Mouse (Mus musculus) right cerebral cortex, postnatal 14 days (tissue): ENCODE data around the gene Osgin1.
A peak's percentile ranks its signal among the peaks of the same experiment; 100 is the strongest.

ENCODE experiments used
- DNase-seq: peaks from one replicate; pipeline ENCODE4 v3.0.0; 2022

Osgin1 gene

GRCm38 (mm10) chr8:119446211-119446989 lies 12.5 kb downstream of the Osgin1 start, which contains the start of gene Necab2:
Necab2 (plus strand) TSS chr8:119446719.
- DNase-seq: peak; percentile 96

GRCm38 (mm10) chr8:119446990-119447780 lies 13.3 kb downstream of the Osgin1 start:
- DNase-seq: peak; percentile 39

- DNase-seq: no peak
Observed at GRCm38 (mm10) chr8:119447781-119448170, 13.9 kb downstream of the Osgin1 start.

DNA sequence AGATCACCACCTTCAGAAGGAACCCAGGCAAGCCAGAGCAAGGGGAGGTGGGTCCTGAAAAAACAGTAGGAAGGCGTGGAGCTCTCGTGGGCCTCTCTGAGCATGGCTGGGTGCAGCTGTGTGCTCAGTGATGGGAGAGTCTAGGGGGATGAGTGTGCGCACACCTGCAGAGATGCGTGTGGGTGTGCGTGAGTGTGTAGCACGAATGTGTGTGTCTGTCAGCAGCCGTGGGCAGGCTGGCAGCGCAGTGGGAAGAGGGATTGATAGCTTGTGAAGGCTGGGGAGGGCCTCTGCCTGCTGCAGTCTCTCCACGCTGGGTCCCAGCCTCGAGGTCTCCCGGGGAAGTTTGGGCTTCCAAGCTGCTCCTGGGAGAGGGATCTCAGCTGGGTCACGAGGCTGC lies 15.7 kb downstream of the Osgin1 start:
- DNase-seq: peak; percentile 34

DNA sequence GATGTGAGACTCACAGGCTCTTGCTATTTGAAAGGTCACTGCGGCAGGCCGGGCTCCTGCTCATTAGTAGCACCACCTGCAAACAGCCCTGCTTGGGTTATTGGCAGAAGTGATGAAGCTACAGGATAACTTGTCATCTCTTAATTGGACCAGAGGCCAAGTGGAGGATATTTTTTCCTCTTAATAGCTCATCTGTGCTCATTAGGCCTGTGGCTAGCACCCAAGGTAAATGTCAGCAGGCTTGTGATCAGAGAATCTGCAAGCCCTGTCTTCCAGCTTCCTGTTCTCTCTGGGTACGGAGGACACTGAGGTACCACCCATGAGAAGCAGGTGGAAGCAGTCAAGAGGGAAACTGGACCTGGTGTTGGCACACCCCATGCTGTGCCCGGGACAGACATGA lies 17.2 kb downstream of the Osgin1 start:
- no peak for DNase-seq

DNA sequence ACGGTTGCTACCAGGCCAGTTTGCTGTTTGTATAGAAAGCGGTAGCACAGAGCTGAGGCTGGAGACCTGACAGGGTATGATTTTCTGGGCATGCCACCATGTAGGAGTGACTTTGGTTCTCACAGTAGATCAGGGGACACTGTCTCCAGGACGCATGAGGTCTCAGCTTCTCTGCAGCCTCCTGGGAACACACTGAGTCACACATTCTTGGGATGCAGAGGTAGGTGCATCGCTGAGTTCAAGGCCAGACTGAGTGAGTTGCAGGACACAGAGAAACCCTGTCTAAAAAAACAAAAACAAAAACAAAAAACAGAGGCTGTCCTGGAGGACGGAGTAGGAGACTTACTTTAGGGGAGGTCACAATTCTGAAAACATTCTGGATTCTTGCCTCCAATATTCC lies 19.0 kb downstream of the Osgin1 start:
- no peak for DNase-seq

GRCm38 (mm10) chr8:119456045-119456444 lies 22.1 kb downstream of the Osgin1 start:
- no peak for DNase-seq

DNA sequence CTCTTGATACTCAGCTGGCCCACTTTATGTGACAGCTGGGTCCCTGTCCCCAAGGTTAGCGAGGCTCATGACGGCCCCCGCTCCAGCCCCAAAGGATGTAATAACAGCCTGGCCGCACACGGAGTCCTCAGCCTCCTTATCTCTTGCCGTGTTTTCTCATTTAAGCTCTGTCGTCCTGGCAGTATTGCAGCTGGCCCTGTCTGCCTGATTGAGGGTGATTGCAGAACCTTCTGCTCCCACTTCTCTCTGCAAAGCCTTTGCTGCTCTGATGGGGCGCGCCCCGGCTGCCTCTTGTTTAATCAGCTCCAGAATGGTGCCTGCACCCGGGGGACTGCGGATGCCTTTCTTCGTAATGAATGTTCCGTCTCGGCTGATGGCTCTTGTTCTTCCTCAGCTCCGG lies 25.8 kb downstream of the Osgin1 start:
- no peak for DNase-seq

GRCm38 (mm10) chr8:119461356-119461755 lies 27.4 kb downstream of the Osgin1 start:
- DNase-seq: peak; percentile 42

DNA sequence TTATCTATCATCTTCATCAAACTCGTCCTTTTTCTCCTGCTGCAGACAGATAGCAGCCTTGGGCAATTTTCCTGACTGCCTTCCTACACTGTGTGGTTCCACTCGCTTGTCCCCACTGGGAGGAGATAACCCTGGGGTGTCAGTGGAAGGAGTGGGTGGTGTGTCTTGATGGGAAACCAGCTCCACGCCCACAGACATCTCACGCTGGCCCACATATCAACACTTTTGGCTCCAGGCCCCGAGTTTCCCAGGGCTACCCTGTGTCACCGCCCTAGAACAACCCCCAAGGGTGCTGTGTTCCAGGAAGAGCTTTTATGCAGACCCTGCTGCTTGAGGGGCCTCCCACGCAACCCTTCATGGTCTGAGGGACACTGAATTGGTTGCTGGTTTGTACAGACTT lies 29.8 kb downstream of the Osgin1 start:
- no peak for DNase-seq

- DNase-seq: peak; percentile 68
Observed at GRCm38 (mm10) chr8:119466105-119466504, 32.2 kb downstream of the Osgin1 start.

DNA sequence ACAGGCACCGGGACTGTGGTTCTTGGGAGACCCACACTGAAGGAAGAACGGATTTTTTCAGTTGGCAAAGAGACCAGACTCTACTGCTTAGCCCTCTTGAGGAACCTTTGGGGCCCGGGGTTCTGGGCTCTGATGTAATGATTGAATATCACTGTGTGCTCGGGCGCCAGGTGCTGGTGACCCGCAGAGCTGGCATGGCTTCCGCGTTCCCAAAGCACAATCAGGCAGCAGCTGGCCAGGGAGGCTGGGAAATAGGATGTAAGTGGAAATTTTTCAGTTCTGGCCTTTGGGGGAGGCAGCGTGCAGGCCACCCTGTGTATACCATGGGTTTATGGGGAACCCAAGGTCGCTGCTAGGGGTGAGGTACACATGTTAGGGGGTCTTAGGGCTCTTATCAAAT lies 32.9 kb downstream of the Osgin1 start:
- DNase-seq: no peak

GRCm38 (mm10) chr8:119468091-119468490 lies 34.2 kb downstream of the Osgin1 start:
- DNase-seq: no peak

GRCm38 (mm10) chr8:119478684-119479083 lies 44.8 kb downstream of the Osgin1 start:
- DNase-seq: no peak

DNA sequence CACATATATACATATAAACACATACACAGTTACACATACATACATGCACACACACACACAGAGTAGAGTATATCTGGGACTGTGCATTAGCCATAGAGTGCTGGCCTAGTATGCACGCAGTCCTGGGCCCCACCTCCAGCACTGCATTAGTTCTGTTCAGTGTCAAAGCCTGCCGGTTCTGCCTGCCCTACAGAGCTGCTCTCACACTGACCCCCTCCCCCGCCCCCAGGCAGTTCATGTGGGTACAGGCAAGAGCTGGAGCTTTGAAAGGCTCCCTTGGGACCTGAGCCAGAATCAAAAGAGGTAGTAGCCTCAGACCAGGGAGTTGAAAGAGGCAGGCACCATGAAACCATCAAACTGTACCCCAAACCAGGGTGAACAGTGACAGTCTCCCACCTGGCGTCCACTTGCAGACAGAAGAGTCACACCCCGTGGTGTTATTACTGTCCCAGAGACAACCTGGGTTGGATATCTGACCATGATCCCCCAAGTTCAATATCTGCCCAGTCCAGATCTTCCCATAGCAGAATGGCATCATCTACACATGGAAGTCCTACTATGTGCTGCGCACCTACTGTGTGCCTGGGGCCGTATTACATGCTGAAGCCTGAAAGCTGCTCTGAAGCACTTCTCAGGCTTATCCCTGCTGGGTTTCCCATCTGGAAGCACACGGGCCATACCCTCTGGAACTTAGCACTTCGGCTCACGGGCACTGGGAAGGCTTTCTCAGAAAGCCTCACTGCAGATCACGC lies 50.4 kb downstream of the Osgin1 start:
- no peak for DNase-seq

- DNase-seq: no peak
Observed at GRCm38 (mm10) chr8:119487093-119487492, 53.2 kb downstream of the Osgin1 start.
